Mouse (Mus musculus) stomach, postnatal 0 days (tissue): Measurements from ENCODE around the gene Cebpg. TPM values are rescaled to one million over a fixed set of nuclear protein-coding genes. Genes with fewer than 3 reads are reported as not detected.
A peak's percentile ranks its signal among the peaks of the same experiment; 100 is the strongest.

Experiments
- ATAC-seq: fragments of 200-750 bp; cut with Nextera tagmentation; 2 replicates; pipeline ENCODE4 v1.8.0; 2017; ENCODE audit not compliant: low FRiP score, low TSS enrichment
- DNase-seq: peaks from one replicate; pipeline ENCODE4 v3.0.0-alpha.2; 2016; ENCODE audit warnings: low spot score
- H3K27ac ChIP-seq: fragments of 300-500 bp; sonication (generic); replicated peaks from 2 replicates; pipeline ENCODE4 v1.5.1; 2014; ENCODE audit warnings: mild to moderate bottlenecking, control low read depth
- H3K27me3 ChIP-seq: fragments of 300-500 bp; sonication (generic); 2 replicates; pipeline ENCODE4 v1.6.1; 2014; ENCODE audit warnings: low read length; ENCODE audit not compliant: control insufficient read depth, insufficient read depth
- H3K36me3 ChIP-seq: fragments of 300-500 bp; sonication (generic); 2 replicates; pipeline ENCODE4 v1.6.1; 2014; ENCODE audit warnings: low read length, mixed read lengths; ENCODE audit not compliant: control insufficient read depth, insufficient read depth
- H3K4me1 ChIP-seq: fragments of 300-500 bp; sonication (generic); replicated peaks from 2 replicates; pipeline ENCODE4 v1.6.1; 2014; ENCODE audit warnings: antibody characterized with exemption; ENCODE audit not compliant: control insufficient read depth, insufficient read depth
- H3K4me2 ChIP-seq: fragments of 300-500 bp; sonication (generic); replicated peaks from 2 replicates; pipeline ENCODE4 v1.6.1; 2014; ENCODE audit warnings: low read depth, mild to moderate bottlenecking, control low read depth, moderate library complexity
- H3K4me3 ChIP-seq: fragments of 300-500 bp; sonication (generic); 2 replicates; pipeline ENCODE4 v1.5.1; 2014; ENCODE audit warnings: low read depth, low read length, control low read depth
- H3K9ac ChIP-seq: fragments of 300-500 bp; sonication (generic); 2 replicates; pipeline ENCODE4 v1.6.1; 2014; ENCODE audit warnings: mild to moderate bottlenecking, low read length, control low read depth, mixed read lengths
- H3K9me3 ChIP-seq: fragments of 300-500 bp; sonication (generic); 2 replicates; pipeline ENCODE4 v1.6.1; 2016; ENCODE audit warnings: low read length; ENCODE audit not compliant: control insufficient read depth
- CTCF ChIP-seq: IDR thresholded peaks from 2 replicates; pipeline ENCODE4 v1.5.1; 2016; ENCODE audit warnings: antibody characterized with exemption, low read depth, mild to moderate bottlenecking, moderate library complexity
- EP300 ChIP-seq: optimal IDR thresholded peaks from 2 replicates; pipeline ENCODE3; 2016; ENCODE audit warnings: antibody characterized with exemption
- WGBS: fragments of 180-500 bp; shearing (Covaris S2); extraction: QIAGEN DNeasy Blood & Tissue Kit; methylation state at CpG from one replicate; pipeline ENCODE4 v1.1.7; 2014; 5-methylcytosine and 5-hydroxymethylcytosine counted together
- polyA plus RNA-seq: library from polyadenylated mRNA; unstranded; fragments of >200 nt; fragmentation: Nextera tagmentation; extraction: Ambion mirVana; gene quantifications from 2 replicates; pipeline ENCODE4 v1.2.1, GENCODE M21; 2015

The Cebpg gene
- 27.9 and 29.7 TPM in 2 replicates for polyA plus RNA-seq

GRCm38 (mm10) chr7:35056436-35056864 lies at the start of gene Cebpg:
TSS of gene Cebpg (minus strand) at chr7:35056573.
- H3K27ac ChIP-seq = peak within 1 kb of the TSS; percentile 94

DNA sequence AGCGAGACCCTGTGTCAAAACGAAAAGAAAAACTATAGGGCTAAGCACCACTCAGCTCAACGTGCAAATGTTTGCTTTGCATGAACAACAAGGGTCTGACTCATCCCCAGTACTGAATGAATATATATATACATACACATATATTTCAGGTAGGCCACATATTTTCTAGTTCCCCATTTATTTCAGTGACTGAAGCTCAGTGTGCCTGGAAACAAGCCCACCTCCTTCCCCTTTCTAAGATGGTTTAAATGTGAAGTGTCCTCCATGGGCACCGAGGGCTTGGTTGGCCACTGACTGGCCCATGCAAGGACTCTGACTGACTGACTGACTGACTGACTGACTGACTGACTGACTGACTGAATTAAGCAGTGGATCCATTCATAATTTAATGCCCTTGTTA lies 43.2 kb upstream of the Cebpg start:
- TF ChIP-seq CTCF (no peak), EP300 (no peak)
- Histone ChIP-seq H3K4me2 (no peak overlapping the region), H3K4me3 (no peak overlapping the region), H3K9me3 (no peaks in the 10 kb centered on the region), H3K27ac (no peak overlapping the region), H3K27me3 (no peaks in the 10 kb centered on the region), H3K4me1 (no peaks in the 10 kb centered on the region), H3K36me3 (no peaks in the 10 kb centered on the region), H3K9ac (no peak overlapping the region)
- DNase-seq (no peak), ATAC-seq (no peak)
- WGBS = 69% methylated on average over 4 of the region's 4 CpGs

More at GRCm38 (mm10) chr7:35056436-35056864, at the start of gene Cebpg:
- H3K36me3 ChIP-seq = no peaks in the 10 kb centered on the region
- no peak for TF ChIP-seq EP300
- TF ChIP-seq CTCF = no peak
- 0 out of 2 replicates have a peak, but pooled peaks cover 3% of the 10 kb centered on the region for H3K4me1 ChIP-seq
- WGBS = under 1% methylated on average over 40 of the region's 53 CpGs
- DNase-seq (peak; percentile 97), ATAC-seq (peak; percentile 98)
- H3K9me3 ChIP-seq = no peaks in the 10 kb centered on the region
- H3K4me2 ChIP-seq = peak within 1 kb of the TSS; percentile 78
- H3K27me3 ChIP-seq = no peaks in the 10 kb centered on the region
- peak within 1 kb of the TSS; percentile 90 for H3K9ac ChIP-seq
- peak within 1 kb of the TSS; percentile 91 for H3K4me3 ChIP-seq

DNA sequence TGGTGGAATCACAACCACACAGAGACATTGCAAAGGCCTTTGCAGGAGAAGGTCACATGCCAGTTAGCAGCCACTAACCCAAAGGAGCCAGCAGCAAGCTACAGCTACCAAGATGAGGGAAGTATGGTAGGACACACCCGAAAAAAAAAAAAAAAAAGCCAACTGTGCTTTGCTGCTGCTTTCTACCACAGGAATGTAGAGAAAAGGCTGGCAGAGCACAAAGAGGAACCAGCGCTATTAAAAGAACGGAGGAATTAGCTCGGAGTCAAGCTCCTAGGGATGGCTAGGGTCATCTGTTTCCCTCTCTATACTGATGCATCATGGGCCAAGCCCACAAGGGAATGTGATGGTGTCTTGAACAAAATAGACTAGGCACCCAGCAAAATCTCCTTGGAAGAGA lies 42.4 kb upstream of the Cebpg start:
- no peaks in the 10 kb centered on the region for H3K9me3 ChIP-seq
- no peak overlapping the region for H3K27ac ChIP-seq
- H3K4me1 ChIP-seq = no peaks in the 10 kb centered on the region
- ATAC-seq (no peak), DNase-seq (no peak)
- no peak for TF ChIP-seq CTCF
- TF ChIP-seq EP300 = no peak
- no peak overlapping the region for H3K9ac ChIP-seq
- H3K4me3 ChIP-seq = no peak overlapping the region
- WGBS = 68% methylated on average over 4 of the region's 4 CpGs
- no peak overlapping the region for H3K4me2 ChIP-seq
- no peaks in the 10 kb centered on the region for H3K27me3 ChIP-seq
- H3K36me3 ChIP-seq = no peaks in the 10 kb centered on the region

DNA sequence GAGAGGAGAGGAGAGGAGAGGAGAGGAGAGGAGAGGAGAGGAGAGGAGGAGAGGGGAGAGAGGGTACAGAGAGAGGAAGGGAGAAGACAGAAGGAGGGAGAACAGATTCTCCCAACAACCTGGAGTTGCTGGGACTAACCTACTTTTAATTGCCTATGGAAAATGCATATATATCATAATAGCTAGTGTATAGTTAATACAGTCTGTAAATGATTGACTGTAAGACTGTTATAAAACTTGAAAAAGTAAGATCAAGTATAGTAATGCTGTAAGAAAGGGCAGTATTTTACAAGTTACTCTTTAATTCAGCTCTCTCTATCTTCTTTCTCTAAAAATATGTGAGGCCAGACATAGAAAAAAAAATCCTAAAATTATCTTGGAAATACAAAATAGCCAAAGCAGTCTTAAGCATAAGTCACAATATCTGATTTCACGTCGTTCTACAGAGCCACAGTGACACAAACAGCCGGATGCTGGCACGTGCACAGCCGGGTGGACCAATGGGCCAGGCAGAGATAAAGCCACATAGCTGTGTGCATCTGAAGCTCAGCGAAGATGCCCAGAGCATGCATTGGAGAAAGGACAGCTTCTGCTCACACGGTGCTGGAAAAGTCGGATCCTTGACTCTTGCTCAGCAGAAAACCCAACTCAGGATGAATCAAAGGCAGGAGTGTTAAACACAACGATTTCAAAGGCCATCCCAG lies 38.8 kb upstream of the Cebpg start:
- H3K9ac ChIP-seq = no peak overlapping the region
- H3K27me3 ChIP-seq = no peaks in the 10 kb centered on the region
- no peak overlapping the region for H3K4me3 ChIP-seq
- H3K27ac ChIP-seq = no peak overlapping the region
- no peaks in the 10 kb centered on the region for H3K36me3 ChIP-seq
- 73% methylated on average over 9 of the region's 9 CpGs for WGBS
- ATAC-seq (no peak), DNase-seq (no peak)
- H3K4me2 ChIP-seq = no peak overlapping the region
- TF ChIP-seq CTCF (no peak), EP300 (no peak)
- H3K9me3 ChIP-seq = no peaks in the 10 kb centered on the region
- H3K4me1 ChIP-seq = no peaks in the 10 kb centered on the region

DNA sequence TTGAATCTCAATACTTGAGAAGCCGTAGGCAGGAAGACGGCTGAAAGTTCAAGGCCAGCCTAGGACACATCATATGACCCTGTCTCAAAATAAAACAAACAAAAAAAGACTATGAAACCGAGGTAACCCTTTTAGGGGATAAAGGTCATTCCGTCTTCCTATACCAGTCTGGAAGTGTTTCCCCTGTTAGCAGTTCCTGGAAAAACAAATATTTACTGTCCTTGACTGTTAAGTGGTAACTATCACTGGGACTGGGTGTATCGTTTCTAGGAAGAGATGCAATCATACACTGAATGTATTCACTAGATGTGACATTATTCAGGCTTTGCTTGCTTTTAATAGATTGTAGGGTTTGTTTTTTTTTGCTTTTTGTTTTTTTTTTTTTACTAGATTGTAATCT lies 34.2 kb upstream of the Cebpg start:
- no peaks in the 10 kb centered on the region for H3K27me3 ChIP-seq
- ATAC-seq = peak; percentile 48; the same call in 1 of the 2 replicates
- no peak overlapping the region for H3K4me2 ChIP-seq
- H3K36me3 ChIP-seq = no peaks in the 10 kb centered on the region
- no peak overlapping the region for H3K27ac ChIP-seq
- H3K4me1 ChIP-seq = 0 out of 2 replicates have a peak, but pooled peaks cover 3% of the 10 kb centered on the region
- DNase-seq = no peak
- 57% methylated on average over 5 of the region's 5 CpGs for WGBS
- H3K9me3 ChIP-seq = no peaks in the 10 kb centered on the region
- TF ChIP-seq CTCF (no peak), EP300 (no peak)
- H3K4me3 ChIP-seq = no peak overlapping the region
- H3K9ac ChIP-seq = no peak overlapping the region

- TF ChIP-seq CTCF = peak; percentile 40
- no peak for TF ChIP-seq EP300
- H3K27ac ChIP-seq = no peak overlapping the region
- ATAC-seq = 0 out of 2 replicates have a peak, but pooled peaks have one; percentile 19
Measured at GRCm38 (mm10) chr7:35086271-35086861, 30.0 kb upstream of the Cebpg start.

More at GRCm38 (mm10) chr7:35086271-35086861, 30.0 kb upstream of the Cebpg start:
- peak overlapping the region; percentile 21 for H3K4me3 ChIP-seq
- 1% methylated on average over 21 of the region's 21 CpGs for WGBS
- H3K4me1 ChIP-seq = 0 out of 2 replicates have a peak, but pooled peaks cover 3% of the 10 kb centered on the region
- 0 out of 2 replicates have a peak overlapping the region, but pooled peaks have one; percentile 18 for H3K9ac ChIP-seq
- no peaks in the 10 kb centered on the region for H3K27me3 ChIP-seq
- H3K4me2 ChIP-seq = peak overlapping the region; percentile 51
- H3K36me3 ChIP-seq = no peaks in the 10 kb centered on the region
- DNase-seq = peak; percentile 41
- no peaks in the 10 kb centered on the region for H3K9me3 ChIP-seq
